Mouse (Mus musculus): ENCODE measurements around the gene Zfand2a. TPM values are rescaled to one million over a fixed set of nuclear protein-coding genes. Genes with fewer than 3 reads are reported as not detected.

Zfand2a gene
- polyA plus RNA-seq, 1 experiment, result 19.1 TPM

DNA sequence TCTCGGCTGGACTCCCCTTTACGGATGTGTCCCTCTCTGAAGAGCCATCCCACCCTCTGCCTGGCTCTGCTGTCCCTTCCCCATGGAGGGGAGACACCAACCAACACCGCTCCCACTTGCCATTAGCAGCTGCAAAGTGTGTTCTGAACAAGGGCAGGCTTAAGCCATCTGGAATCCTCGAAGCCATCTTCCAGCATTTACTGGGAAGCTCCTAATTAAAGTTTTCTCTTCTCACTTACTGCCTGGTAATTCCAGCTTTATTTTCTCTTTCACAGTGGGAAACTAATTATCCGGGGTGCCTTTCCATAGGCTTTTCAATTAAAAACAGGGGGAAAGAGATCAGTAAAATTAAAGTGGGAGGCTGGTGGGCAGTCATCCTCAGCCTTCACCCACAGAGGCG, 52.0 kb downstream of the Zfand2a start:
- DNase-seq (ENCODE audit: low spot score), result no peak

DNA sequence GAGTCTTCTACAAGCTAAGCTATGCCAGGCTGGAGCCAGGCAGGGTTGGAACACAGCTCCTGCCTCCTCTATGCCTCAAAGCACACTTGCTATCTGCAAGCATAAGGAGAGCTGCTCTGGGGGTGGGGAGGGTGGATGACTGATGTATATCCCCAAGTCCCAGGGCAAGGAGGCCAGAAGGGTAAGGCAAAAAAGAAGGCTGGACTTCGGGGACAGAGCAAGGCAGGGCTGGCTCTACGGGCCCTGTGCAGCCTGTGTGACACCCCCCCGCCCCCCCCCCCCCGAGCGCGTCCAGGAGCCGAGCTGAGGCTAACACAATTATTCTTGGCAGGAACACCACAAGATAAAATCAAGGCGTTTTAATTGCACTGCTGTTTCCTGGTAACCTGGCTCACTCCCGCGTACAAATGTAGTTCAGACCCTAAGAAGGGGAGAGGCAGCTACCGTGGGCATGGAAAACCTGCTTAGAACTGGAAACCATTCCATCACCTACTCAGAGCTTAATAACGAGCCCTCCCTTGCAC, 54.5 kb downstream of the Zfand2a start:
- no peak for DNase-seq (ENCODE audit: low spot score)

DNA sequence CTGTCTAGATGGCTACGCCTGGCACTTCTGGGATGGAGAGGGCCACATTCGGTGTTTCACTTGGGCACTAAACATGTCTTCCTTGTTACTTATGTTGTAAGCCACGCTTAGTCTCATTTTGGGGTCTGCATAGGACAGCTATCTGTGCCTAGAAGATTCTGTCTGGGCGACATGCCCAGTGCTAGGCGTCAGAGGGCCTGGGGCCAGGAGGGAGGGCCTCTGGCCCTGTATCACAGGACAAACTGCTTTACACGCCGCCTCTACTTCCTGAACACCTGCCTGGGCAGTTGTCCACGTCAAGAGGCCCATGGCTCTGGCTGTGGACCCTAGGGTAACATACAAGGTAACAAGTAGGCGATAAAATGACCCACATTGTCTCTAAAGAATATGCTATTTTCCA, 56.4 kb downstream of the Zfand2a start:
- DNase-seq (ENCODE audit: low spot score), result no peak

DNA sequence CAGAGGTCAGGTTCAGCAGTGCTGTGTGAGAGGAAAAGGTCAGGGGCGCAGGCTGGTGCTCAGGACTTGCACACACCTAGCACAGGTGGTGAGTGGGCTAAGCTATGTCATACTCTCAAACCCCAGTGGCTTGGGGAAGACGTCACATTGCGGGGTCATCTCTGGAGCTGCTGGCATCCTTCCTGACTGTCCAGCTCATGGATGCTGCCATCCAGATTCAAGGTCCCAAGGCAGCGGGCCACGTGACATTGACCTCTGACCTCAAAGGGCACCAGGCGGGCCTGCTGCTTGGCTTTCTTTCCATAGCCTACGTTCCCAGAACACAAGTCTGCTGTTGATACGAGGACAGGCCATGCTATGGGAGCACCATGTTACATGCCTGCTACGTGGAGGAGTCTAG, 57.3 kb downstream of the Zfand2a start:
- no peak for DNase-seq (ENCODE audit: low spot score)

DNA sequence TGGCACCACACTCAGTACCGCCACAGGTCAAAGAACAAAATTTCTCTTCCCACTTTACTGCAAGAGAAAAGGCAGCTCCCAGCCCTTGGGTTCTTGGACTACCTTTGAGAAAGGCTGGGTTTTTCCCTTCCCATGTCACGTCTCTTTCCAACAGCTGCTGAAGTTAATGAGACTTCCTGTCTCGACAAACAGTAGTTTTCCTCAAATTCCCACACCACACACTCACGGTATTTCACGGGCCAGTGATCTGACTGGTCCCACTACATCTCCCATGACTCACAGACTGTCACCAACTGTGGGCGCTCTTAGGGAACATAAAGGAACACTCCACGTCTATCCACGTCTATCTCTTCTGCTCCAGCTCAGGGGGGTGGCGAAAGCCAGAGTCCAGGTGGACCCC, 59.2 kb downstream of the Zfand2a start:
- DNase-seq (ENCODE audit: low spot score), result no peak

DNA sequence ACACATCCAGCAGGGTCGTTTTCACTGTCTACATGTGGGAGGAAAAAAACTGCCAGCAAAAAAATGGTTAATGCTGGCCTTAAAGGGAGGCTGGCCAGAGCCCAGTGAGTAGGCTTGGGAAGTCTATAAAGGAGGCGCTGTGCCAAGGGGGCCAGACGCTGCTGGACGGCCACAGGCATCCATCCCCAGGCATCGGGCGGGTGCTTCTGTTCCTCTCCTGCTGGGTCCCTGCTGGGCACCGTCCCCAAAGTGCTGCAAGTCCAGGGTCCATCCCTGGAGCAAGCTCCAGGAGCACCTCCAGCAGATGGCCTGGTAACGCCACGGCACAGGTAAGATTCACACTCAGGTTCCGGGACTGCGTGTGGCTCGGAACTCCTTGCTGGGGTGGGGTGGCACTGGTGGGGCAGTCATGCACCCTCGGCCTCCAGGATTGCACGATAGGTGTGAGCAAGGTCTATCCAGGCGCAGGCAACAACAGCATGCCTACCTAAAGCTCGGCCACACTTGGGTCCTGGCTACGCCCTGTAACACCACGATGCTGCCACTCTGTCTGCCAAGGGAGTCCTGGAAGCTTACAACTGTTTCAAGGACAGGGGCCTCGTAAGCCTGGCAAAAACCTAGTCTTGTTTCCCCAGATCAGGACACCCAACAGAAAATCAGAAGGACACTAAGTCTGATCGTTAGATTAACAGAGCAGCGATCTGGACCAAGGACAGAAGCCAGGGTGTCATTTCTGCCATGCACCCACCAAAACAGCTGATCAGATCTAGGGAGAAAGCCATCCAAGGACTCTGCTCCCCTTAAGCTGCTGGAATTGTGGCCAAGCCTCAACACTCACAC, 61.1 kb downstream of the Zfand2a start, which contains the start of gene Gper1:
Gper1 (plus strand) TSS at position 126 of the 840 bp plus-strand sequence.
- no peak for DNase-seq (ENCODE audit: low spot score)

Other genes with a start within 250 kb of the Zfand2a start
- 90.8 and 107 TPM in 2 replicates for gene Get4, start 232.2 kb downstream of the Zfand2a start, polyA plus RNA-seq (2012; rRNA removed)
- 45.4 and 46.6 TPM in 2 replicates for gene Adap1, start 158.9 kb downstream of the Zfand2a start, polyA plus RNA-seq (2012; rRNA removed)
- gene Cox19, start 133.1 kb downstream of the Zfand2a start, polyA plus RNA-seq (2012; rRNA removed), result 45.3 and 52.4 TPM in 2 replicates
- gene Cyp2w1, start 131.9 kb downstream of the Zfand2a start, polyA plus RNA-seq (2012; rRNA removed), result not detected in 2 replicates
- gene Gpr146, start 106.9 kb downstream of the Zfand2a start, polyA plus RNA-seq (2012; rRNA removed), result 16.4 and 22.2 TPM in 2 replicates
- 0.65 and 0.96 TPM in 2 replicates for gene C130050O18Rik, start 79.3 kb downstream of the Zfand2a start, polyA plus RNA-seq (2012; rRNA removed)
- gene Gper1, start 61.4 kb downstream of the Zfand2a start, polyA plus RNA-seq (2012; rRNA removed), result 0.96 and 1.5 TPM in 2 replicates
- 13.7 and 13.9 TPM in 2 replicates for gene 3110082I17Rik, start 24.0 kb downstream of the Zfand2a start, polyA plus RNA-seq (2012; rRNA removed)
- gene Uncx, start 58.9 kb upstream of the Zfand2a start, polyA plus RNA-seq (2012; rRNA removed), result not detected in 2 replicates